In genomic region chr8:104076541-104077412, GRCm38 (mm10) we compare ENCODE assay signal across 8 mouse cellular contexts. TPM values are rescaled to one million over a fixed set of nuclear protein-coding genes. Genes with fewer than 3 reads are reported as not detected.
DNase-seq lines count a peak whose midpoint lies in the region; ATAC-seq and TF ChIP-seq lines count a peak whose summit lies in the region.

No protein-coding gene starts in this region.

- no peak overlapping the region for H3K4me3 ChIP-seq in limb, embryonic 14.5 days (replicated peaks; ENCODE audit: low read length)
- no peak overlapping the region for H3K4me3 ChIP-seq in limb, embryonic 10.5 days
- no peak overlapping the region for H3K4me3 ChIP-seq in embryonic facial prominence, embryonic 14.5 days (ENCODE audit: low read depth, low read length)
- H3K4me3 ChIP-seq in intestine, postnatal 0 days (ENCODE audit: low read depth, low read length): no peak overlapping the region
- no peak overlapping the region for H3K4me3 ChIP-seq in liver, postnatal 0 days (ENCODE audit: low read depth, low read length)

- no peak overlapping the region for H3K4me2 ChIP-seq in limb, embryonic 14.5 days (replicated peaks; ENCODE audit: low read depth, low read length, severe bottlenecking)
- H3K4me2 ChIP-seq in embryonic facial prominence, embryonic 14.5 days (ENCODE audit: low read depth, low read length): no peak overlapping the region
- H3K4me2 ChIP-seq in intestine, postnatal 0 days (replicated peaks; ENCODE audit: low read depth): peak overlapping the region; percentile 51
- peak overlapping the region; percentile 42 for H3K4me2 ChIP-seq in liver, postnatal 0 days (ENCODE audit: low read depth, low read length)

- TF ChIP-seq EP300 in liver, postnatal 0 days (IDR thresholded peaks at IDR 0.05; ENCODE audit: low read depth): no peak

- TF ChIP-seq POLR2A in limb, embryonic 14.5 days (IDR thresholded peaks at IDR 0.05; ENCODE audit: borderline replicate concordance, extremely low read depth, insufficient read depth, insufficient read length): no peak

- no peaks in the 10 kb centered on the region for H3K9me3 ChIP-seq in limb, embryonic 14.5 days (ENCODE audit: control insufficient read depth, low read length)
- H3K9me3 ChIP-seq in limb, embryonic 10.5 days (replicated peaks): no peaks in the 10 kb centered on the region
- no peaks in the 10 kb centered on the region for H3K9me3 ChIP-seq in embryonic facial prominence, embryonic 14.5 days (ENCODE audit: control insufficient read depth, low read length)
- no peaks in the 10 kb centered on the region for H3K9me3 ChIP-seq in intestine, postnatal 0 days (ENCODE audit: control insufficient read depth)
- no peaks in the 10 kb centered on the region for H3K9me3 ChIP-seq in liver, postnatal 0 days (ENCODE audit: low read length)

- H3K27ac ChIP-seq in limb, embryonic 14.5 days (replicated peaks; ENCODE audit: low read depth, low read length): no peak overlapping the region
- H3K27ac ChIP-seq in limb, embryonic 10.5 days: no peak overlapping the region
- H3K27ac ChIP-seq in embryonic facial prominence, embryonic 14.5 days (replicated peaks; ENCODE audit: low read depth, low read length): no peak overlapping the region; the same call in 1 of the 2 replicates
- H3K27ac ChIP-seq in intestine, postnatal 0 days (ENCODE audit: low read depth, low read length): no peak overlapping the region
- no peak overlapping the region for H3K27ac ChIP-seq in liver, postnatal 0 days (ENCODE audit: low read depth)

- ATAC-seq in limb, embryonic 14.5 days (ENCODE audit: low FRiP score, low read depth): peak; percentile 50; the same call in 1 of the 2 replicates
- ATAC-seq in embryonic facial prominence, embryonic 14.5 days (ENCODE audit: low read depth): peak; percentile 55; the same call in 1 of the 2 replicates
- ATAC-seq in intestine, postnatal 0 days: peak; percentile 69
- peak; percentile 57 for ATAC-seq in liver, postnatal 0 days
- no peak for ATAC-seq in inflammation-experienced regulatory T-cells, adult 6 months

- no peaks in the 10 kb centered on the region for H3K27me3 ChIP-seq in limb, embryonic 14.5 days (ENCODE audit: control insufficient read depth, insufficient read depth, low read length)
- H3K27me3 ChIP-seq in limb, embryonic 10.5 days (ENCODE audit: low read depth, poor library complexity, severe bottlenecking): no peaks in the 10 kb centered on the region
- no peaks in the 10 kb centered on the region for H3K27me3 ChIP-seq in embryonic facial prominence, embryonic 14.5 days (replicated peaks; ENCODE audit: control insufficient read depth, insufficient read depth, low read length)
- H3K27me3 ChIP-seq in intestine, postnatal 0 days (replicated peaks; ENCODE audit: control insufficient read depth, insufficient read depth, low read length): no peaks in the 10 kb centered on the region
- no peaks in the 10 kb centered on the region for H3K27me3 ChIP-seq in liver, postnatal 0 days (ENCODE audit: insufficient read depth, low read length)

- no peak overlapping the region for H3K9ac ChIP-seq in limb, embryonic 14.5 days (ENCODE audit: low read depth, low read length, severe bottlenecking)
- no peak overlapping the region for H3K9ac ChIP-seq in embryonic facial prominence, embryonic 14.5 days (ENCODE audit: low read depth, low read length)
- no peak overlapping the region for H3K9ac ChIP-seq in intestine, postnatal 0 days (ENCODE audit: low read depth, low read length)
- H3K9ac ChIP-seq in liver, postnatal 0 days (replicated peaks): no peak overlapping the region

- no peaks in the 10 kb centered on the region for H3K36me3 ChIP-seq in limb, embryonic 14.5 days (ENCODE audit: control insufficient read depth, insufficient read depth, low read length)
- H3K36me3 ChIP-seq in limb, embryonic 10.5 days: no peaks in the 10 kb centered on the region
- no peaks in the 10 kb centered on the region for H3K36me3 ChIP-seq in embryonic facial prominence, embryonic 14.5 days (ENCODE audit: control insufficient read depth, insufficient read depth, low read length)
- no peaks in the 10 kb centered on the region for H3K36me3 ChIP-seq in intestine, postnatal 0 days (ENCODE audit: control insufficient read depth, insufficient read depth)
- no peaks in the 10 kb centered on the region for H3K36me3 ChIP-seq in liver, postnatal 0 days (replicated peaks; ENCODE audit: insufficient read depth, low read length)

- H3K4me1 ChIP-seq in limb, embryonic 14.5 days (ENCODE audit: control insufficient read depth, insufficient read depth, low read length): peaks cover 4% of the 10 kb centered on the region; the same call in 1 of the 2 replicates
- H3K4me1 ChIP-seq in limb, embryonic 10.5 days: 0 out of 2 replicates have a peak, but pooled peaks cover 3% of the 10 kb centered on the region
- peaks cover 9% of the 10 kb centered on the region; the same call in 1 of the 2 replicates for H3K4me1 ChIP-seq in embryonic facial prominence, embryonic 14.5 days (ENCODE audit: control insufficient read depth, insufficient read depth, low read length)
- no peaks in the 10 kb centered on the region for H3K4me1 ChIP-seq in intestine, postnatal 0 days (replicated peaks; ENCODE audit: control insufficient read depth, insufficient read depth, low read length)
- no peaks in the 10 kb centered on the region for H3K4me1 ChIP-seq in liver, postnatal 0 days (ENCODE audit: insufficient read depth)

- TF ChIP-seq CTCF in intestine, postnatal 0 days (IDR thresholded peaks at IDR 0.05; ENCODE audit: low read depth): peak; percentile 69
- TF ChIP-seq CTCF in liver, postnatal 0 days (IDR thresholded peaks at IDR 0.05; ENCODE audit: low read depth): peak; percentile 61

- DNase-seq in limb, embryonic 14.5 days (ENCODE audit: low spot score): peak; percentile 27
- no peak for DNase-seq in limb, embryonic 10.5 days (ENCODE audit: low spot score)
- DNase-seq in adrenal gland, postnatal 14 days: peak; percentile 75
- peak; percentile 69 for DNase-seq in embryonic facial prominence, embryonic 14.5 days (ENCODE audit: low spot score)
- DNase-seq in liver, postnatal 0 days: peak; percentile 51
- no peak for DNase-seq in spleen, postnatal 36 days (ENCODE audit: low spot score in 2 of 2)

- WGBS in limb, embryonic 14.5 days: 23% methylated on average over 8 of the region's 8 CpGs
- WGBS in limb, embryonic 10.5 days: 39% methylated on average over 8 of the region's 8 CpGs
- WGBS in embryonic facial prominence, embryonic 14.5 days: 19% methylated on average over 8 of the region's 8 CpGs
- WGBS in intestine, postnatal 0 days: 17% methylated on average over 8 of the region's 8 CpGs
- WGBS in liver, postnatal 0 days (ENCODE audit: insufficient replicate concordance): 16% methylated on average over 8 of the region's 8 CpGs

RNA-seq across cellular contexts. Expression of gene Cdh5, which starts 24.6 kb away (rescaled TPM):
- polyA plus RNA-seq in limb, embryonic 14.5 days (2012; rRNA removed): 58.0 and 62.1 TPM in 2 replicates
- 34.1 and 34.6 TPM in 2 replicates for polyA plus RNA-seq in limb, embryonic 14.5 days (2014; fragmentation: Nextera tagmentation; extraction: Ambion mirVana)
- polyA plus RNA-seq in limb, embryonic 10.5 days (2016; fragmentation: Nextera tagmentation; extraction: Ambion mirVana): 17.5 and 19.8 TPM in 2 replicates
- 137 and 152 TPM in 2 replicates for total RNA-seq in adrenal gland, postnatal 14 days (2021)
- polyA plus RNA-seq in embryonic facial prominence, embryonic 14.5 days (2014; fragmentation: Nextera tagmentation; extraction: Ambion mirVana): 43.0 and 46.2 TPM in 2 replicates
- polyA plus RNA-seq in intestine, postnatal 0 days (2015; fragmentation: Nextera tagmentation; extraction: Ambion mirVana): 12.1 and 12.4 TPM in 2 replicates
- polyA plus RNA-seq in liver, postnatal 0 days (2015; fragmentation: Nextera tagmentation; extraction: Ambion mirVana): 8.8 and 10.0 TPM in 2 replicates
- under 1 TPM in 1 of 3 experiments, not detected in 2; 0.49 TPM for polyA plus RNA-seq in inflammation-experienced regulatory T-cells, adult 6 months (2017; shearing (Covaris generic))

Comparison
In these comparisons a context has a peak if more than half of its experiments do, and no peak if none do; other contexts are left out.
1. DNase-seq: peak in limb, embryonic 14.5 days (single experiment), adrenal gland, postnatal 14 days (single experiment), embryonic facial prominence, embryonic 14.5 days (single experiment) and liver, postnatal 0 days (single experiment); none in limb, embryonic 10.5 days (single experiment) and spleen, postnatal 36 days (0 of 2).
2. H3K4me2 ChIP-seq: peak in intestine, postnatal 0 days (single experiment) and liver, postnatal 0 days (single experiment); none in limb, embryonic 14.5 days (single experiment) and embryonic facial prominence, embryonic 14.5 days (single experiment).